Mouse (Mus musculus) leukemia stem cell, adult 10-12 weeks (primary cell): ENCODE measurements around the gene Nhsl2. TPM values are rescaled to one million over a fixed set of nuclear protein-coding genes. Genes with fewer than 3 reads are reported as not detected.

Experiments
- polyA plus RNA-seq: library from polyadenylated mRNA; stranded (reverse); fragments of >175 nt; gene quantifications from 2 replicates; pipeline ENCODE4 v1.2.3, GENCODE M21; 2012; ENCODE audit warnings: low replicate concordance

The Nhsl2 gene
- polyA plus RNA-seq, result 0.11 and 0.40 TPM in 2 replicates

GRCm38 (mm10) chrX:101849281-101849821, at the start of gene Nhsl2:
Gene Nhsl2, plus strand, starts transcription at chrX:101849385.

GRCm38 (mm10) chrX:102070591-102071471, 221.6 kb downstream of the Nhsl2 start, which contains the start of gene Rtl5:
Gene Rtl5, minus strand, starts transcription at chrX:102071304.

GRCm38 (mm10) chrX:102119042-102119864, 270.1 kb downstream of the Nhsl2 start, which contains the start of gene Pin4:
Gene Pin4, plus strand, starts transcription at chrX:102119447.

Other genes with a start within 250 kb of the Nhsl2 start
- 2.3 and 10.3 TPM in 2 replicates for gene Ogt, start 209.3 kb upstream of the Nhsl2 start, polyA plus RNA-seq
- 0.69 and 1.9 TPM in 2 replicates for gene Cxcr3, start 115.1 kb upstream of the Nhsl2 start, polyA plus RNA-seq
- not detected in 2 replicates for gene Gm4779, start 55.0 kb upstream of the Nhsl2 start, polyA plus RNA-seq
- not detected in 2 replicates for gene 8030474K03Rik, start 54.7 kb upstream of the Nhsl2 start, polyA plus RNA-seq
- 2.2 and 2.4 TPM in 2 replicates for gene Rtl5, start 221.9 kb downstream of the Nhsl2 start, polyA plus RNA-seq